Mouse (Mus musculus) layer of hippocampus, adult 9-11 months (tissue): Measurements from ENCODE around the gene Kcnj6.
A peak's percentile ranks its signal among the peaks of the same experiment; 100 is the strongest.

ENCODE experiments used
- DNase-seq: peaks from one replicate; pipeline ENCODE4 v3.0.0; 2022

The Kcnj6 gene

DNA sequence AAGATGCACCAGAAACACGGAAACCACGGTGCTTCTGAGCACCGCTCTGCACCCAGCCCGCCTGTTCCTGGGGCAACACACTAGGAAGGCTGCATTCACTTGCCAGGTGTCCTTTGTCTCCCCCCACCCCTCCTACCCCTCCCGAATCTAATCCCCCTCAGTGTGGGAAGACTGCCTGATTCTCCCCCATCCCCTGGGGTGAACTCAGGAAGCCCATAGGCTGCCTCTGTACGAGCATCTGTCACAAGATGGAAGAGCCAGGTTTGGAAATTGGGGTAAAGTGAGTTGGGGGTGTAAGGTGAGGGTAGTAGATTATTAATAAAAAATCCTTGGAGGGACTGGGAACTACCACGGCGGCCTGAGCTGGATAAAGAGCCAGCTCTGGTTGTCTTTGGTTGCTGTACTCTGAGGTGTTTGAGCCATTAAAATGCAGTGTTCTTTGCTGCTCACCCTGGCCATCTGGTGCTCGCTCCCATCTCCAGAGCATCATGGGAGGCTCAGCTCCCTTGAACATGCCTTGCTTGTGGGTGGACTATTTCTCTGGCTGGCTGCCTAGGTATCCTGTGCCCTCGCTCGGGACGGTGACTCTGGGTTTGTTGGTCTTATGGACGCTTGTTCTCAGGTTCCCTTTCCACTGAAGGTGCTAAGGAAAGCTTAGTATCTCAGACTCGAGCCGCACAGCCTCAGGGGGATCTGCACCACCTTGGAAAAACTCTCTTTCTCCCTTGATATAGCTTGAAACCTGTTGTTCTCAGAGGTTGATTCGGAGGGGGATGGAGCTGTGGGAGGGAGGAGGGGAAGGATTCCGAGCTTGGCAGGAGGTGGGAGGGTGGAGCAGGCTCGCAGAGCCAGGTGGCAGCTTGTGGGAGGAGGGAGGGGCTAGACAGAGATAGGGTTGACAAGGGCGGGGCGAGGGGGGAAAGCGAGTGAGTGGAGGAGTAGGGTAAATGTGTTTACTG is 65.9 kb downstream of the Kcnj6 start:
- DNase-seq = peak; percentile 88

DNA sequence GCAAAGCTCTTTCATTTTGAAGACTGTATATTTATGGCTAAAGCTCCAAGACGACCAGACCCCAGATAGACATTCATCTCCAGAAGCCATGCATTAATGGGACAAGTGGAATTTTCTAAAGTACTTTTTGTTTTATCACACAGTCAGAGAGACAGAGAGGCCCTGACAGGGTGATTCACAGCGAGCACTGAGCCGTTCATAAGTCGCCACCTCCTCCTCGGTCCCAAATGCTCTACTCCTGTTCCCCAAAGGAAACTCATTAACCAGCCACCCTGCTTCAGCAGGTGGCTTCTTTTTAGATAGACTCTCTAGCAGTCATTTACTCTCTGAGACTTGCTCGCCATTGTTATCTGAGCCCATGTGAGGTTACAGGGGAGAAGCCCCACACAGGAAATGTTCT is 72.1 kb downstream of the Kcnj6 start:
- no peak for DNase-seq

DNA sequence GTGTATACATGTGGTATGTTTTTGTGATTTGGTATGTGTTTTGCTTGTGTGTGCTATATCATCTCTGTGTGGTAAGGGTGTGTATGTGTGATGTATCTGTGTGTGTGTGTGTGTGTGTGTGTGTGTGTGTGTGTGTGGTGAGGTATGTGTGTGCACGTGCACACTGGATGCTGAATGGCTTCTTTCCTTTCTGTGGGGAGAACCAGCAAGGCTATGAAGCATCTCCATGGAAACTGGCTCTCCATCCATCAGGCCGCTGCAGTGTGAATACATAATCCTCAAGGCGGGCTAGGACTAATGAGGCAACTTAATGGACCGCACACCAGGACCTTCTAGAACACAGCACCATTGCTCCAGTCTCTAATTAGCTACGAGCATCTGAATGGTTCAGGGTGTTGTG is 78.3 kb downstream of the Kcnj6 start:
- DNase-seq = peak; percentile 55

DNA sequence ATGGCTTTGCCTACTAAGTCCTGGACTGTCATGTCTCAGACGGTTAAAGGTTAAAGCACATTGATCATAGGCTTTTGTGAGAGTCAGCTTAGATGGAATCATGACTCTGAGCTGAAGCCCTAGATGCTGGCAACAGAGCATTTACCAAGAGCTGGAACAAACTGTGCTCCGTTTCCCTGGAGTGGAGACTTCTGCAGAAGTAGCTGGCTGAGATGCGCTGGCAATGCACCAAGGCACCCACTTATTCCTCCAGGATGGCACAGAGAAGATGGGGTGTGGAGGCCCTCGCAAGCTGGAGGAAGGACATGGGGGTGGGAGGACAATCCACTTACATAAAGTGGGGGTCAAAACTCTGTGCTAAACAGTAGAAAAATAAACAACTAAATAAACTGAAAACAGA is 91.5 kb downstream of the Kcnj6 start:
- peak; percentile 66 for DNase-seq

GRCm38 (mm10) chr16:94898832-94899231 is 98.7 kb downstream of the Kcnj6 start:
- DNase-seq = peak; percentile 58

DNA sequence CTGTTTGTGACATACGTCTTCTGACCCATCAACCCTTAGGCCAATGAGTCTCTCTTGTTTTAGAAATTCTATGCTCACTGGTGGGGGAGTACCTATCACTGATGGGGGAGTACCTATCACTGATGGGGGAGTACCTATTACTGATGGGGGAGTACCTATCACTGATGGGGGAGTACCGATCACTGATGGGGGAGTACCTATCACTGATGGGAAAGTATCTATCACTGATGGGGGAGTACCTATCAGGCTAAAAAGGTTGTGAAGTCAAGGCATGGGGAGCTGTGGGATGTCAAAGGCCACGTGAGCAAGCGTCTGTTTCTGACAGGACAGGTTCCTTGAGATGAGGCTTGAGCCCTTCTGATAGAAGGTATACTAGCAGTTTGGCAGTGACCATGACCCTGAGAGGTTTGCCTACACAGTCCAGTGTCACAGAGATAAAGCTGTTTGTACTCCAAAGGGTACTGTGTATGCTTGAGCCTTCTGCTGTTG is 105.3 kb downstream of the Kcnj6 start:
- DNase-seq = no peak

- DNase-seq = no peak
Observed at GRCm38 (mm10) chr16:94890581-94890980, 106.9 kb downstream of the Kcnj6 start.

- DNase-seq = peak; percentile 47
Observed at GRCm38 (mm10) chr16:94890056-94890455, 107.4 kb downstream of the Kcnj6 start.

GRCm38 (mm10) chr16:94888554-94888953 is 108.9 kb downstream of the Kcnj6 start:
- no peak for DNase-seq

- DNase-seq = no peak
Observed at GRCm38 (mm10) chr16:94886398-94886797, 111.1 kb downstream of the Kcnj6 start.

DNA sequence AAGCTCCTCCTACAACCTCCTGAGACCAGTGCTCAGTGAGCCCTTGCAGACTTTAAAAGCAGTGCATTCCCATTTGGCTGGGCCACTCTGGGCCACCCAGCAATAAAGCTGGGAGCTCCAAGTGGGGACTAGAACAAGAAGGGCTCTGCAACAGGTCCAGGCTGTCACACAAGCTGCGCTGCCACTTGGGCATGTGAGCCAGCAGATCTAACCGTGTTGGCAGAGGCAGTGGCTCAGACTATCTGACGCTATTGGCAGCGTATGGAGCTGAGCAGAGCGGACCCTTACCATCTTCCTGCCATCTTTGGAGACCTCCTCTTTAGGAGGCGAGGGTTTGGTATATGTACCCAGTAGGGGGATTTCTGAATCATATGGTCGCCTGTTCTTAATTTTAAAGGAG is 112.4 kb downstream of the Kcnj6 start:
- peak; percentile 87 for DNase-seq

DNA sequence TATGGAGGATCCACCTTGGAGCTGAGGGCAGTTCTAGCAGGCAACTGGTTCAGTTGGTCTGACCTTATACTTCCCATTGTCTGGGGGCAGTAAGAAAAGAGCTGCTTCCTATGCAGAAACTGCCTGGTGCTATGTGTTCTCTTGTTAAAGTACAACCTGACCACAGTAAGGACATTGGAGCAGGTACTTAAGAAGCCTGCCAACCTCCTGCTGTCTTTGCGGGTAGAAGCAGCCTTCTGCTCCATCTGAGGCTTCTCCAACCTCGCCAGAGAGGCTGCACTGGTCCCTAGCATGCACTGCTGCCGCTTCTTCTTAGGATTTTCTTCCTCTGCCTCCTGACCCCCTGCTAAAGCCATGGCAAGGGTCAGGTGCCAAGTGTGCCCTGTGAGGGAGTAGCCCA is 113.6 kb downstream of the Kcnj6 start:
- no peak for DNase-seq

DNA sequence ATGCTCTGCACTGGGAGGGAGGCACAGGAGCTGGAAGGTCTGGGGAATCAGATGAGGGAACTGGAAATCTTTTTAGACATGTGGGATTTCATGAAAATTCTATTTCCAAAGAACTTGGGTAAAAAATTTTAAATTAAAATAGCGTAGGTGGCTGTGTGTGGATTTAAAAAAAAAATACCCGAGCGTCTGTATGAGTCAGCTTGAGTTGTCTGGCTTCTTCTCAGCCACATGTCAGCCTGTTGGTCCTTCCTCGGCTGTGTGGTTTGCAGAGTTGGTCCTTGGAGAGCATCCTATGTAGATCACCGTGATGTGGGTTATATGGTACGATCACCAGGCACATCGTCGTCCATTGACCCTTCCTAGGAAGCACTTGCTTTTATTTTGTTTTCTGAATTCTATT is 114.3 kb downstream of the Kcnj6 start:
- DNase-seq = peak; percentile 67

- peak; percentile 81 for DNase-seq
Observed at GRCm38 (mm10) chr16:94882111-94882510, 115.4 kb downstream of the Kcnj6 start.

- DNase-seq = no peak
Observed at GRCm38 (mm10) chr16:94872614-94873272, 124.8 kb downstream of the Kcnj6 start.

- DNase-seq = no peak
Observed at GRCm38 (mm10) chr16:94868354-94868753, 129.1 kb downstream of the Kcnj6 start.

DNA sequence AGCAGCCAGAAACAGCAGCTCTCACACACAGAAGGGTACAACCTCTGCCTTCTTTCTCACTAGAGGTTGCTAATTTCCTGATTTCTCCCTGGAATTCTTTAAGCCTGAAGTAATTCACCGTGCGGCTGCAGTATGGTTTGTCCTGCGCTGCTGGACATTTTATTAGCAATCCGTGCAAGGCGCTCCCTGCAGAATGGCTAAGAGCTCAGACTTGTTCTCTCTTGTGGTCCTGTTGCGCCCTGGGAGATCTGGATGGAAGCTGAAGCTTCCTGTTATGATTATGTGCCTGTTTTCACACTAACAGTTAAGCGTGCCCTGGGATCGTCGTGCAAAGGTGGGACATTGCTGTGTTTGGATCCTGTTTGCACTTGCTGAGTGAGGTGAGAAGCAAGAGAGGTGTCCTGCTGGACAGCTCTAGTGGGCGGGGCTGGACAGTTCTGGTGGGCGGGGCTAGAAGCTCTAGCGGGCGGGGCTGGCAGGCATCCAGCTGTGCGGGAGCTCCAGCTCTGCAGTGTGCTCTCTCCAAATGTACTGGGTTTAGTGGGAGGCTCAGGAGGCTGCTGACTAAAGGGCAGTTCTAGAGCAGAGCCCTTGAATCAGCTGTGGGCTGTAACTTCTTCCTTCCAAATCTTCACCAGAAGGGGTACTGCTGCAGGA is 131.1 kb downstream of the Kcnj6 start:
- DNase-seq = no peak

- DNase-seq = no peak
Observed at GRCm38 (mm10) chr16:94865796-94866195, 131.7 kb downstream of the Kcnj6 start.

DNA sequence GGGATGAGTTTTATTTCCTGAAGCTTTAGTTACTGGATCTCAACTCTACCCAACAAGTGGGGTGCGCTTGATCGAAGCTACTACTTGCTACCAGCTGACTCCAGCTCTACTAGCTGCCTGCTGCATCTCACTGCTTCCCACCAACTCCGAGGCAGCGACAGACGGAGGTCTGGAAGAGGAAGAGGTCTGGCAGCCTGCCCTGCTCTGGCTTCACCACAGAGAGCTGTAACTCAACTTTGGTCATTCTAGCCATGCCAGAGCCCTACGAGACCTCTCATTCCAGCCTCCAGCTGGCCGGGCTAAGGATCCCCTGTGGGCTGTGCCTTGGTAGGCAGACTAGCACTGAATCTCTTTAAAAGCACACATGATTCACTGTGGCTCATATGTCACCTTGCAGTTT is 132.4 kb downstream of the Kcnj6 start:
- DNase-seq = no peak

DNA sequence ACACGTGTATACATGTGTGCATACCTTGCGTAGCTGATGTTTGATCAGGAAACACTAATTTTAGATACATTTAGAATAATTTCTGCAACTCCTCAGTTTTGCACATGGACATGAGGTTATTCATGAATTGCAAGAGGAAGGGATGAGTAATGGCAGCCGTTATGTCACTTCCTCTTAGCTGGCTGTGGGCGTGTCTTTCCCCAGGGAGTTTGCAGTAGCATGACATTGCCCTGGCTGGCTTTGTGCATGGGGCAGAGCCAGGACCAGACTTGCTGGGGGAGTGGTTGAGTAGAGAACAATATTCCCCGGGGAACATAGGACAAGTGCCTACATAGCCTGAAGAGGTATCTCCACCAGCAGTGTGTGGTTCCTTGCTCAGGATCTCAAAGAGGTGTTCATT is 134.0 kb downstream of the Kcnj6 start:
- DNase-seq = no peak

DNA sequence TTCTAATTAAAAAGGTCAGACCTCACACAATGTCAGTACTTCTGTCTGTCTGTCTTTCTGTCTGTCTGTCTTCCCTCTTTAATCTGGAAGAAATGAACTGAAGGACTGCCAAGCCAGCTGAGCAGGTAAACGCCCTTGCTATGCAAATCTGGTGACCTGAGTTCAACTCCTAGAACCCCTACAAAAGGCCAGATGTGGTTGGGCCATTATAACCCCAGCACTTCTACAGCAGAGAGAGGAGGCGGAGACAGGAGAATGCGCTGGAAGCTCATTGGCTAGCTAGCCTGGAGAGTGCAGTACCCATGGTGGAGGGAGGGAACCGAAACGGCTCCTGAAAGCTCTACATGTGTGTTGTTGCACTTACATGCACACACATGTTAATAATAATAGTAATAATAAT is 141.5 kb downstream of the Kcnj6 start:
- no peak for DNase-seq

- DNase-seq = peak; percentile 29
Observed at GRCm38 (mm10) chr16:94852407-94853160, 144.9 kb downstream of the Kcnj6 start.

DNA sequence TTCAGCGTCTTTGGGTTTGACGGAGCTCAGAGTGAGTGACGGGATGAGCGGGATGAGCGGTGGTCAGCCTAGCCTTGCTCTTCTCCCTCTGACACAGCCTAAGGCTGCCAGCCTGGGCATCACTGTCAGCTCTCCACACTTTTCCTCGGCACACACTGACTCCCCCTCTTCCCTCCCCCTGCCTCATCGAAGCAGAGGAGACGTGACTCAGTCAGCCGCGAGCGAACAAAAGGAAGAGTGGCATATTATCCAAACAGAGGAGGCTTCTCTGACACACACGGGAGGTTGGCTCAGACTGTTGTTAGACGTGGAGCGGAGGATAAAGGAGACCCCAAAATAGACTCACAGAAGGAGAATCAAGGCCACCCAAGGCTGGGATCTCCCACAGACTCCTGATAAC is 147.1 kb downstream of the Kcnj6 start:
- DNase-seq = no peak
